Mouse (Mus musculus) erythroid progenitor cell, adult 5-6 weeks (primary cell): ENCODE results near the gene Elmo1. TPM values are rescaled to one million over a fixed set of nuclear protein-coding genes. Genes with fewer than 3 reads are reported as not detected.

ENCODE experiments used
- ATAC-seq: replicated peaks from 2 replicates; pipeline ENCODE4 v1.8.0; 2016; ENCODE audit warnings: moderate number of reproducible peaks, mild to moderate bottlenecking, moderate TSS enrichment, inconsistent platforms; ENCODE audit not compliant: poor library complexity, low FRiP score, severe bottlenecking
- total RNA-seq, 2 experiments: library from RNA; stranded (forward) in 1 of 2; stranded (reverse) in 1 of 2; fragments of 150-400 nt in 1 of 2; fragments of 186-747, 209-891 nt in 1 of 2; gene quantifications; 2 replicates each; pipeline versions ENCODE4 v1.2.3 to v1.2.4; 2015 to 2017; ENCODE audit warnings: low replicate concordance in 2 of 2

The Elmo1 gene
- total RNA-seq, 2 experiments from 2014 or later, result 5.7 to 20.5 TPM

DNA sequence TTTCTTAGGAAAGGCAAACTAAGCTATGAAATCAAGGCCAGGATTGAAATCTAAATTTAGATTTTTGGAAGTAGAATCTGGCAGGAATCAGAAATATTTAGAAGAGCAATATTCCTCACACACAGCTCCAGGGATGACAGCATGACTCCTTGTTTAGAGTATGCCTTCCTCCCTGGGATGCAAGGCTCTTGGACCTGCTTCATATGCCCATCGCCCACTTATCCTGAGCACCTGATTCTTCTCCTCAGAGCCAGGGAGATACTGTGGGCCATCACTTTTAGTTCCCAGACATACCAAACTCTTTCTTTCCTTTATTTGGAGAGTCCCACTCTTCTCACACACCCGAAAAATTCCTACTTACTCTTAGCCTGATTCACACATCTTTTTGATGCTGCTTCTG lies 449.2 kb downstream of the Elmo1 start:
- ATAC-seq, result no peak

DNA sequence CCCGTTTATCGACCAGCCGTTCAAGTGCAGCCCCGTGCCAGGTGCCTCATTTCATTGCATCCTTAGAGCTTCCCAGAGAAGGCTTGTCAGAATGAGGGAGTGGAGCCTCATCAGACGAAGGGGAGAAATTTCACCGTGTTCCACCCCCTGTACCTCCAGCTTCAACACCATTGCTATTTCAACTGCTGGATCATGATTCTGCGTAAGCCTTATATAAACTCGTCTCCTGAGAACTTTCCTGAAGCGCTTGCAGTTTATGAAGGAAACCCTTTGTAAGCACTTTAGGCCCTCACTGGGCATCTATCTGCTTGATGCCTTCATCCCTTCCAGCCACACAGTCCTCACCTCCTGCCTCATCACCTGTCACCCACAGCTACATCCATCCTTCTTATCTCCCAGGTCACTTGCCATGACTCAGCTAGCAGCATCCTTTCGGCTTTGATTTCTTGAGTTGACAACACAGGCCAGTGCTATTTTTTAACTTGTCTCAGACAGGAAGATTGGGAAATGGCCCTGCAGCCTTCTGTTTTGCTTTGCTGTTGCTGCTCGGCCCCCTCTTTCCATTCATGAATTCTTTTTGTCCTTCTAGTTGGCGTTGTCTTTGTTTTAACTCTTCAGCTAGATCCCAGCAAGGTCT lies 456.3 kb downstream of the Elmo1 start:
- ATAC-seq, result no peak

- no peak for ATAC-seq
Measured at GRCm38 (mm10) chr13:20549983-20550382, 459.6 kb downstream of the Elmo1 start.

- ATAC-seq, result no peak
Measured at GRCm38 (mm10) chr13:20551559-20551958, 461.2 kb downstream of the Elmo1 start.

GRCm38 (mm10) chr13:20555853-20556452 lies 465.6 kb downstream of the Elmo1 start:
- no peak for ATAC-seq

- no peak for ATAC-seq
Measured at GRCm38 (mm10) chr13:20556739-20557138, 466.3 kb downstream of the Elmo1 start.

DNA sequence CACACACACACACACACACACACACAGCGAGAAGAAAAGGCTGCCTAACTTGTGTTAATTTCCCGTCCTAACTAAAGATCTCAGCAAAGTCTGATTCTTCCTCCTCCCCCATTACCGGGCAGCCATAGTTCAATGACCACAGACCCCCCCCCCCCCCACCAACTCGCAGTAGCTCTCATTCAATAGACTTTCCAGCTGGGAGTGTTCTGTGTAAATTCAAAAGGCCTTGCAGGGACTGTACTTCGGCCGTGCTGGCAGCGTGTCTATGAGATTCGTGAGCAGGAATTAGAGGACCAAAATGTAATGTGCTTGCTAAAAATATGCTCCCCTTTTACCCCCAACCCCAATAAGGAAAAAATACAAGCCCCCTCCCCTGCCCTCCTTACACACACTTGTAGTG lies 466.8 kb downstream of the Elmo1 start:
- ATAC-seq, result no peak

DNA sequence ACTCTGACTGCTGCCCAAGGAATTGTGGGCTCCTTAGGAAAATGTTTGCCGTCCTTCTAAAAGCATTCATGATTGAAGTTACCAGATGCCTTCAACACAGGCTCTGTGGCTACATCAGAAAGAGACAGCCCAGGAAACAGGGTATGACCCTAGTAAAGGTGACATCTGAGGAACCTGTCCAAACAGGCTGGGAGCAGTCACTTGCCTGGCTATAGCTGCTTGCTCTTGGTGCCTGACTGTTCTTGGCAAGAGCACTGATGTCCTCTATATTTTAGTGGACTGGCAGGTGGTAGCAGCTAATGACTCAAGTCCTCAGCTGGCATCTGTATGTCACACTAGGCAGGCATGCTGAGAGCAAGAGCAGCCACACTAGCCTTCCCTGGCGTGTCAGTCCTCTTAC lies 468.0 kb downstream of the Elmo1 start:
- no peak for ATAC-seq

DNA sequence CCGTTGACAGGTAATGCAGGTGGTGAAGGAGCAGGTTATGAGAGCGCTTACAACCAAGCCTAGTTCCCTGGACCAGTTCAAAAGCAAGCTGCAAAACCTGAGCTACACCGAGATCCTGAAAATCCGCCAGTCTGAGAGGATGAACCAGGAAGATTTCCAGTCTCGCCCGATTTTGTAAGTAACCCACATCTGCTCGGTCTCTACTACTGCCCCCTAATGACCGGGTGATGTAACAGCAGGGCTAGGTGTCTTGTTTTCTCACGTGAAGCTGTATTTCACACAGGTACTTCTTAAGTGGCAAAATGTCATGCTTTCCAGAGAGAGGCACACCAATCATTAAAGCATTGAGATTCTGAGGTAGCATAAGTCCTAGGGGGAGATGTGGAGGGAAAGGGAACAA lies 474.0 kb downstream of the Elmo1 start:
- no peak for ATAC-seq

DNA sequence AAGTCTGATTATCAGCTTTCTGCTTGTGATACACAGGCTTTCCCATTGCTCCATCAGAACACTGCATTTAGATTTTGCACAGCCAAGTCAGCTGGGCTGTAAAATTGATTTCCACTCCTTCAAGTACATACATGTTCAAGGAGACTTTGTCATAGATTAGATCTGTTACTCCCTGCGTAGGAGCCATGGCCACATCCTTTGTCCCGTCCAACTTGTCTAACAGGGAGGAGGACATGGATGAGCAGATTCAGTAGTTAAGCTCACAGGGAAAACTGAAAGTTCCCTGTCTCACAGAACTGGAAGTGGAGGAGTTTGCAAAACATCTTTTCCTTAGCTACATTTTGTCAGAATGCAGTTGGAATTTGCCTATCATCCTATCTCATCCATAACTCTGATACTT lies 484.8 kb downstream of the Elmo1 start:
- ATAC-seq, result no peak

- no peak for ATAC-seq
Measured at GRCm38 (mm10) chr13:20585868-20586267, 495.5 kb downstream of the Elmo1 start.

- no peak for ATAC-seq
Measured at GRCm38 (mm10) chr13:20586462-20586861, 496.1 kb downstream of the Elmo1 start.

- ATAC-seq, result no peak
Measured at GRCm38 (mm10) chr13:20590983-20591382, 500.6 kb downstream of the Elmo1 start.

DNA sequence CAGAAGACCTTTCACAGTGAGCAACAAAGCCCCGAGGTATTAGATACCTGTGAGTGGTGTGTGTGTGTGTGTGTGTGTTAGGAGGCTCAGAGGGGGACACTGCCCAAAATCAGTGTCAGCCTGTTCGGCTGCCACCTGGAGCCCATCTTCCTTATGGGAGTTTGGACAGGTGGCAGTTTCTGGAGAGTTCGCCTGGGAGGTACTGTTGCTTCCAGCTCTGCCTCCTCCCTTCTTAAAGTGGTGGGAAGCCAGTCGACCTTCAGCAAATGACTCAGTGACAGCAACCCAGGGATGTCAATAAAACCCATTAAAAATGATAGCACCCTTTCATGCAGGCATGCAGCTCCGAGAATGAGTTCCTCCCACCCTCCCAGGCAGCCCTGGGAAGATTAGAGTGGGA lies 506.9 kb downstream of the Elmo1 start:
- ATAC-seq, result no peak

GRCm38 (mm10) chr13:20598618-20599017 lies 508.2 kb downstream of the Elmo1 start:
- ATAC-seq, result no peak

DNA sequence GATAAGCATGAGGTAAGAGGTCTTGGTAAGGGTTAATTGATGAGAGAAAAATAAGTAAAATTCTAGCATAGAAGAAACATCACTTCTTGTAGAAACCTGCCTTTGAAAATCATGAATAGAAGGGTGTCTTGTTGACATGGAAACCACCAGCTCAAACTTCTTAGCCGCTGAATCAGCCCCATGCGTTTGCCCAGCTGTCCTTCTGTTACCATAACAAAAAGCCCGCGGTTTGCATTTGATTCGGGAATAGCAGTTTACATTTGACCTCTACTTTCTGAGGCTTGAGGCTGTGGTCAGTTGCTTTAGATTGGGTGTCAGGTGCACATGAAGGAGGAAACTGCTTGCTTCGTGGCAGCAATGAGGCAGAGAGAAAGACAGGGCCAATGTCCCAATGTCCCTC lies 509.9 kb downstream of the Elmo1 start:
- no peak for ATAC-seq

DNA sequence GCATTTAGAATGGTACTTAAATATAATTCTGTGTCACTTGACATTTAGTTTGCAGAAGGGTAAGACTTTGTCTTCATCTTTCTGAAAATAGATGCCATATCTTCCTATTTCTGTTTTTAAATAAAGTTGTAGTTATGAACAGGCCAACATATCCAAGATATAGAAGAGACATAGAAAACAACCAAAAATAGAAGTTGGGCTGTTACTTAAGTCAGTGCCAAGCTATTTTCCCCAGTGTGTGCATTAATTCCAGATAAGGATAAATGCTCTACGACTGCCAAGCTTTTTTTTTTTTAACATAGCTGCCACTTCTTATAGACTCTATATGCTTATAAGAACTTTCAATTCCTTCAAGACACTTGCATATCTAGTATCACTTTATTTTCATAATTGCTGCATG lies 511.0 kb downstream of the Elmo1 start:
- no peak for ATAC-seq

DNA sequence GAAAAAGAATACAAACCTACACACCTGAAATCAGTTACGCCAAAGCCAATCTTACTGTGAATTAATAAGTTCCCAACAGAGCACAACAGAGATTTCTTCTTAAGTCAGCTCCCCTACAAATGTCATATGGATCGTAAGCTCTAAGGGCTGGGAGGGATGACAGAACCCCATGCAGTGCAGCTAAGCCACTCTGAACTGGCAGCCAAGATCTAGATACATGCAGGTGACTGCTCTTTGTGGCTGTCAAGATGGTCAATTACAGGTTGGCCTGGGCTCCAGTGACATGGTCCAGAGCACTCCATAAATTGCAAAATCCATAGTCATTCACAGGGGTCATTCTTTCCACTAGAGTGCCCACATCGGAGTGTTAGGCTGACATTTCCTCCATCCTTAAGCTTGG lies 516.5 kb downstream of the Elmo1 start:
- no peak for ATAC-seq

GRCm38 (mm10) chr13:20609003-20609688 lies 518.8 kb downstream of the Elmo1 start:
- no peak for ATAC-seq

DNA sequence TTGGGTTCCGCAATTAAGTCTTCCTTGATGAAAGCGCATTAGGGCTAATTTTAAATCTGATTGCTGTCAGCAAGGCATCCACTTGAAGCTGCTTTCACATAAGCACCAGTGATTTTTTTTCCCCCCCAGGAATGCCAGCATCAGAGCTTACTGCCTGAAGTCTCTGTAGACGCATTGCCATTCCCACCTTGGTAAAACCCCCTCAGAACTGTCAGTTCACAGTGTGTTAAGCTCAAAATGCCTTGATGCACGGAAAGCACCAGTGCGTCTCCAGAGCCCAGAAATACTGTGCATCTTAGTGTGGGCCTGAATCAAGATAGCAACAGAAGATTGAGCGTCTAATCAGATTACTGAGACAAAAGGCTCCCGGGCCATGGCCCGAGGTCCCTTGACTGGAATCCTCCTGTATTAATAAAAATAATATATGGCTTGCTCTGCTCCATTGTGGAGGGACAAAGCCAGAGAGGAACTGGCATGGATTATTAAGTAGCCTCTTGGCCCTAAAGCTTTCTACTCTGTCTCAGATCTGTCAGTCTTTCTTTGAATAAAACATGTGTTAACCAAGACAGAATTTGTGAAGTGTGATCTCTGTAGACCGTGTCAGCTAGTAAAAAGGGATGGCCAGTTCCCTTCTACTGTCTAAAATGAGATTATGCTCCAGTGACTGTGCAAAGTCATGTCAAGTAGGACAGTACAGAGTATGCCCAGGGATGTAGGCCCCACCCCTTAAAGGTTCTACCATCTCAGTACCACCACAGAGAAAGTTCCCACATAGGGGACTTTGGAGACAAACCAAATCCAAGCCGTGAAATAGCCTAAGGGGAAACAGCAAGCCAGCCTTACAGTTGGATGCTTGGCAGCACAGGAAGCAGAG lies 525.4 kb downstream of the Elmo1 start:
- no peak for ATAC-seq
